Mouse (Mus musculus) heart, embryonic 14.5 days (tissue): ENCODE measurements around the gene Gpx4. TPM values are rescaled to one million over a fixed set of nuclear protein-coding genes. Genes with fewer than 3 reads are reported as not detected.

Experiments
- ATAC-seq: fragments of 200-750 bp; cut with Nextera tagmentation; 2 replicates; pipeline ENCODE4 v1.8.0; 2017; ENCODE audit warnings: low read depth, moderate TSS enrichment; ENCODE audit not compliant: insufficient number of reproducible peaks, insufficient read depth, low FRiP score
- H3K27ac ChIP-seq, 2 experiments: fragments of 200-500 bp in 1 of 2; fragments of 300-500 bp in 1 of 2; sonication (generic) in 1 of 2; replicated peaks in 1 of 2; 2 replicates each; pipeline ENCODE4 v1.5.1; 2012 to 2014; ENCODE audit warnings: low read depth in 2 of 2, low read length in 2 of 2, control low read depth in 1 of 2, mild to moderate bottlenecking in 1 of 2, mixed read lengths in 1 of 2; ENCODE audit not compliant: control insufficient read depth in 1 of 2, insufficient read depth in 1 of 2
- H3K27me3 ChIP-seq: fragments of 300-500 bp; sonication (generic); 2 replicates; pipeline ENCODE4 v1.6.1; 2014; ENCODE audit warnings: mild to moderate bottlenecking, low read length, control low read depth; ENCODE audit not compliant: control insufficient read depth, insufficient read depth
- H3K36me3 ChIP-seq: fragments of 300-500 bp; sonication (generic); 2 replicates; pipeline ENCODE4 v1.6.1; 2014; ENCODE audit warnings: mild to moderate bottlenecking, control low read depth, low read length, mixed read lengths; ENCODE audit not compliant: control insufficient read depth, insufficient read depth
- H3K4me1 ChIP-seq, 2 experiments: fragments of 200-500 bp in 1 of 2; fragments of 300-500 bp in 1 of 2; sonication (generic) in 1 of 2; 2 replicates each; pipeline ENCODE4 v1.6.1; 2012 to 2014; ENCODE audit warnings: low read length in 2 of 2, control low read depth in 1 of 2, mixed read lengths in 1 of 2; ENCODE audit not compliant: control insufficient read depth in 2 of 2, insufficient read depth in 2 of 2
- H3K4me2 ChIP-seq: fragments of 300-500 bp; sonication (generic); 2 replicates; pipeline ENCODE4 v1.6.1; 2014; ENCODE audit warnings: mild to moderate bottlenecking, low read length
- H3K4me3 ChIP-seq, 2 experiments: fragments of 200-500 bp in 1 of 2; fragments of 300-500 bp in 1 of 2; sonication (generic) in 1 of 2; 2 replicates each; pipeline ENCODE4 v1.5.1; 2012 to 2014; ENCODE audit warnings: low read length in 2 of 2, mild to moderate bottlenecking in 2 of 2, control low read depth in 1 of 2, low read depth in 1 of 2, moderate library complexity in 1 of 2; ENCODE audit not compliant: control insufficient read depth in 1 of 2, insufficient read depth in 1 of 2
- H3K9ac ChIP-seq: fragments of 300-500 bp; sonication (generic); 2 replicates; pipeline ENCODE4 v1.6.1; 2014; ENCODE audit warnings: mild to moderate bottlenecking, low read length
- H3K9me3 ChIP-seq: fragments of 300-500 bp; sonication (generic); 2 replicates; pipeline ENCODE4 v1.6.1; 2016; ENCODE audit warnings: low read length, control low read depth; ENCODE audit not compliant: control insufficient read depth
- WGBS: fragments of 180-500 bp; shearing (Covaris S2); extraction: QIAGEN DNeasy Blood & Tissue Kit; methylation state at CpG from one replicate; pipeline ENCODE4 v1.1.7; 2014; 5-methylcytosine and 5-hydroxymethylcytosine counted together
- polyA plus RNA-seq: library from polyadenylated mRNA; unstranded; fragments of >200 nt; fragmentation: Nextera tagmentation; extraction: Ambion mirVana; gene quantifications from 2 replicates; pipeline ENCODE4 v1.2.1, GENCODE M21; 2014

The Gpx4 gene
- polyA plus RNA-seq, 1 experiment from 2014 or later, result 757 TPM

GRCm38 (mm10) chr10:80074813-80075601 is 28.0 kb downstream of the Gpx4 start:
- no peaks in the 10 kb centered on the region for H3K9me3 ChIP-seq
- H3K27ac ChIP-seq, result peak overlapping the region in 1 of 2 experiments; percentile 45; a peak in 1 of 4 replicates
- peak; percentile 33; the same call in 1 of the 2 replicates for ATAC-seq
- no peaks in the 10 kb centered on the region for H3K27me3 ChIP-seq
- H3K36me3 ChIP-seq, result peaks cover 17% of the 10 kb centered on the region
- H3K4me2 ChIP-seq, result peak overlapping the region; percentile 64
- peak overlapping the region; percentile 1 to 27 for H3K4me3 ChIP-seq
- peaks cover 37 to 42% of the 10 kb centered on the region in 2 experiments for H3K4me1 ChIP-seq
- 15% methylated on average over 28 of the region's 28 CpGs for WGBS
- peak overlapping the region; percentile 57 for H3K9ac ChIP-seq

DNA sequence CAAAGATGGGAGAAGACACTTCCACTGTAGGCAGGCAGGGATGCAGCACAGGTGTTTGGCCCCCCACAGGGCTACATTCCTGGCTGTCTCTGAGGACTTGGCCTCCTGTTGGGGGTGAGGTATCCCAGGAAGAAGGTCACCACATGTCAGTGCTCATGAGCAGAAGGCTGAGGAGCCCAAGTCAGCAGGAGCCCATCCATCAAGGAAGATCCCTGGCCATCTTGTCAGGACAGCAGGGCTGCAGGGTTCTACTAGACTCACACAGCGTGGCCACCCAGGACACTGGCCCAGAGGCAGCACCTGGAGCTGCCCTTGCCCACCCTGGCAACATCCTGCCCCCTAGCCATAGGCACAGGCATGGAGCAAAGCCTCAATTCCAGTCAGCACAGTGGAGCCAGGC is 29.0 kb downstream of the Gpx4 start:
- H3K4me3 ChIP-seq, result no peak overlapping the region
- no peak overlapping the region for H3K4me2 ChIP-seq
- no peaks in the 10 kb centered on the region for H3K9me3 ChIP-seq
- 56% methylated on average over 1 of the region's 1 CpGs for WGBS
- peaks cover 32 to 38% of the 10 kb centered on the region in 2 experiments for H3K4me1 ChIP-seq
- no peak for ATAC-seq
- H3K27me3 ChIP-seq, result no peaks in the 10 kb centered on the region
- peaks cover 26% of the 10 kb centered on the region for H3K36me3 ChIP-seq
- no peak overlapping the region for H3K27ac ChIP-seq
- H3K9ac ChIP-seq, result no peak overlapping the region

- Histone ChIP-seq H3K27ac (no peak overlapping the region), H3K9me3 (no peaks in the 10 kb centered on the region), H3K4me3 (no peak overlapping the region), H3K36me3 (peaks cover 31% of the 10 kb centered on the region), H3K4me2 (no peak overlapping the region), H3K4me1 (peaks cover 28 to 34% of the 10 kb centered on the region in 2 experiments), H3K9ac (no peak overlapping the region), H3K27me3 (no peaks in the 10 kb centered on the region)
- 95% methylated on average over 4 of the region's 4 CpGs for WGBS
- no peak for ATAC-seq
These were observed 29.4 kb downstream of the Gpx4 start for GRCm38 (mm10) chr10:80076386-80076785.

- Histone ChIP-seq H3K36me3 (peaks cover 35% of the 10 kb centered on the region), H3K9ac (no peak overlapping the region), H3K4me1 (peaks cover 20 to 24% of the 10 kb centered on the region in 2 experiments), H3K9me3 (no peaks in the 10 kb centered on the region), H3K4me3 (no peak overlapping the region), H3K27me3 (no peaks in the 10 kb centered on the region), H3K27ac (no peak overlapping the region), H3K4me2 (no peak overlapping the region)
- ATAC-seq, result no peak
- 89% methylated on average over 5 of the region's 5 CpGs for WGBS
These were observed 30.3 kb downstream of the Gpx4 start for GRCm38 (mm10) chr10:80077312-80077711.

DNA sequence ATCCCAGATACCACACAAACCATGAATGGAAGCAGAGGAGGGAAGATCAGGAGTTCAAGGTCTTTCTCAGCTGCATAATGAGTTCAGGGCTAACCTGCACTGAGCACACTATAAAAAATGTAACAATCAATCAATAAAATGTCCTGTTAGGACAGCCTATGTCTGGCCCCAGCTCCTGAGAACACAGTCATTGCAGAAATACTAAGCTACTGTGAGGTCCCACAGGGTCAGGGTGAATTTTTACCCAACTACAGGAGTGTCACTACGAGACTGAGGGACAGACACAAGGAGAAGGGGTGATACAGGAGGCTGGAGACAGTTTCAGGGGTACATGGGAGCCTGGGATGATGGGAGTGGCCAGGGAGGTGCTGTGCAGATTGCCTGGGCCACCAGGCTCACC is 31.4 kb downstream of the Gpx4 start:
- ATAC-seq, result no peak
- Histone ChIP-seq H3K36me3 (peaks cover 46% of the 10 kb centered on the region), H3K4me2 (no peak overlapping the region), H3K9ac (no peak overlapping the region), H3K9me3 (no peaks in the 10 kb centered on the region), H3K27ac (no peak overlapping the region), H3K27me3 (no peaks in the 10 kb centered on the region), H3K4me3 (no peak overlapping the region), H3K4me1 (peaks cover 11 to 16% of the 10 kb centered on the region in 2 experiments; a peak in 3 of 4 replicates)
- WGBS, result 100% methylated on average over 1 of the region's 1 CpGs

GRCm38 (mm10) chr10:80080396-80081070 is 33.6 kb downstream of the Gpx4 start:
- Histone ChIP-seq H3K36me3 (peaks cover 58% of the 10 kb centered on the region), H3K4me3 (no peak overlapping the region), H3K27ac (no peak overlapping the region), H3K4me2 (no peak overlapping the region), H3K27me3 (no peaks in the 10 kb centered on the region), H3K9ac (no peak overlapping the region), H3K4me1 (peaks cover 16 to 21% of the 10 kb centered on the region in 2 experiments), H3K9me3 (no peaks in the 10 kb centered on the region)
- WGBS, result 71% methylated on average over 16 of the region's 16 CpGs
- no peak for ATAC-seq

DNA sequence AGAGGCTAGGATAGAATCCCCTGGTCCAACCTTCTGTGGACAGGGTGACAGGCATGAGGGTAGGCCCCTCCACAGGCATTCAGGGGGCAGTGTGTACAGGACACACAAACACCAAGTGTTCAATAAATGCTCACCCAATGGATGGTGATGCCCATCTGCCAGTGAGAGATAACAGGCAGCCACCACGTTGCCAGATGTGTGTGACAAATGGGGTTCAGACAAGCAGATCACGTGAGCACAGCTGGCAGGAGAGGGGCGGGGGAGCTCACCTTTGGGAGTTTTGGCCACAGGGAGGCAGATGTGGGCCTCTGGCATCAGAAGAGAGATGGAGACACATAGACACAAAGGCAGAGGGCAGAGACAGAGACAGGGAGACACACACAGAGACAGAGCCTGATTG is 34.1 kb downstream of the Gpx4 start:
- H3K4me1 ChIP-seq, result peaks cover 14 to 19% of the 10 kb centered on the region in 2 experiments
- 77% methylated on average over 3 of the region's 3 CpGs for WGBS
- no peak for ATAC-seq
- H3K9ac ChIP-seq, result no peak overlapping the region
- H3K27me3 ChIP-seq, result no peaks in the 10 kb centered on the region
- no peaks in the 10 kb centered on the region for H3K9me3 ChIP-seq
- H3K4me3 ChIP-seq, result no peak overlapping the region
- no peak overlapping the region for H3K4me2 ChIP-seq
- H3K27ac ChIP-seq, result no peak overlapping the region
- H3K36me3 ChIP-seq, result peaks cover 59% of the 10 kb centered on the region
